ENCODE assay signal across 30 mouse cellular contexts in genomic region chr7:112797526-112798321, GRCm38 (mm10).
A peak's percentile ranks its signal among the peaks of the same experiment; 100 is the strongest.
DNase-seq lines count a peak whose midpoint lies in the region; ATAC-seq and TF ChIP-seq lines count a peak whose summit lies in the region.
"Had no signal": no experiment of that assay in that cellular context is flagged by ENCODE, and none has a peak within 500 bp of the region (broad histone marks: within the 10 kb centered on the region; RNA-seq: fewer than 3 reads in every experiment).

No protein-coding gene starts in this region.

- no peak for ATAC-seq in limb, embryonic 12.5 days (ENCODE audit: insufficient number of reproducible peaks, insufficient read depth, low FRiP score, low TSS enrichment, low read depth)
- ATAC-seq: forebrain, postnatal 0 days; inflammation-experienced regulatory T-cells, adult 6 months had no signal

- H3K27ac ChIP-seq in embryonic fibroblast, embryonic 13.5 days (ENCODE audit: insufficient read depth, low read length), result peak overlapping the region; percentile 69
- H3K27ac ChIP-seq in limb, embryonic 12.5 days, result peak overlapping the region; percentile 66; the same call in 1 of the 2 replicates
- H3K27ac ChIP-seq: forebrain, embryonic 12.5 days; heart, adult 2 months; hindbrain, embryonic 15.5 days; neural tube, embryonic 15.5 days; stomach, embryonic 15.5 days had no signal

- H3K79me2 ChIP-seq in C2C12 (ENCODE audit: control insufficient read depth, insufficient read depth), result peaks cover 97% of the 10 kb centered on the region

- no peak for TF ChIP-seq POLR2A in embryonic fibroblast, embryonic 13.5 days (IDR thresholded peaks at IDR 0.05; ENCODE audit: low read depth, low read length)

- no peaks in the 10 kb centered on the region for H3K9me3 ChIP-seq in limb, embryonic 12.5 days
- H3K9me3 ChIP-seq: forebrain, embryonic 12.5 days; heart, embryonic 12.5 days; hindbrain, embryonic 15.5 days; megakaryocyte, embryonic 14.5 days; neural tube, embryonic 15.5 days; stomach, embryonic 15.5 days had no signal

- H3K4me3 ChIP-seq in C2C12 (ENCODE audit: insufficient read depth, poor library complexity, severe bottlenecking), result no peak overlapping the region
- H3K4me3 ChIP-seq in embryonic fibroblast, embryonic 13.5 days (ENCODE audit: insufficient read depth, low read length), result no peak overlapping the region
- H3K4me3 ChIP-seq in limb, embryonic 12.5 days (replicated peaks), result no peak overlapping the region
- H3K4me3 ChIP-seq: forebrain, embryonic 12.5 days; heart, adult 2 months; heart, embryonic 12.5 days; hindbrain, embryonic 15.5 days; megakaryocyte, embryonic 14.5 days; neural tube, embryonic 15.5 days; stomach, embryonic 15.5 days had no signal

- no peaks in the 10 kb centered on the region for H3K27me3 ChIP-seq in C2C12 (ENCODE audit: control insufficient read depth, insufficient read depth, insufficient read length)
- no peaks in the 10 kb centered on the region; the same call in 1 of the 2 replicates for H3K27me3 ChIP-seq in limb, embryonic 12.5 days
- H3K27me3 ChIP-seq: forebrain, embryonic 12.5 days; heart, embryonic 12.5 days; hindbrain, embryonic 15.5 days; neural tube, embryonic 15.5 days; stomach, embryonic 15.5 days had no signal

- DNase-seq in NIH3T3 (ENCODE audit: low read depth), result peak; percentile 63
- DNase-seq in heart, postnatal 14 days, result no peak
- DNase-seq in cerebellum, adult 11-12 months, result no peak
- DNase-seq in urinary bladder, postnatal 36 days (ENCODE audit: low spot score in 2 of 2), result no peak
- DNase-seq: adrenal gland, adult 2 months; cerebellum, adult 8-10 months; cerebellum, postnatal 25 days; forebrain, postnatal 0 days; gastrocnemius, postnatal 25 days; heart, adult 2 months; kidney, adult 18-20 months; kidney, postnatal 36 days; layer of hippocampus, postnatal 36 days; left cerebral cortex, postnatal 4 days; lung, postnatal 36 days; midbrain, embryonic 14.5 days; retina, postnatal 1 day; right cerebral cortex, postnatal 14 days; thymus, postnatal 14 days had no signal

- no peak overlapping the region for H3ac ChIP-seq in C2C12 (ENCODE audit: control insufficient read depth, insufficient read length, low read depth)

- no peak overlapping the region for H3K9ac ChIP-seq in limb, embryonic 12.5 days (replicated peaks)
- H3K9ac ChIP-seq: forebrain, embryonic 12.5 days; forebrain, postnatal 0 days; heart, embryonic 12.5 days; hindbrain, embryonic 15.5 days; neural tube, embryonic 15.5 days; stomach, embryonic 15.5 days had no signal

- intact Hi-C loops in heart, postnatal 14 days (cut with DNase I), result no loop called here

- peaks cover 29% of the 10 kb centered on the region for H3K4me1 ChIP-seq in embryonic fibroblast, embryonic 13.5 days (ENCODE audit: control insufficient read depth, insufficient read depth, low read length)
- peaks cover 89% of the 10 kb centered on the region for H3K4me1 ChIP-seq in limb, embryonic 12.5 days (replicated peaks)
- H3K4me1 ChIP-seq: megakaryocyte, embryonic 14.5 days had no signal

- H3K36me3 ChIP-seq in C2C12 (ENCODE audit: control insufficient read depth, insufficient read depth), result no peaks in the 10 kb centered on the region
- no peaks in the 10 kb centered on the region for H3K36me3 ChIP-seq in limb, embryonic 12.5 days
- H3K36me3 ChIP-seq: forebrain, embryonic 12.5 days; heart, embryonic 12.5 days; hindbrain, embryonic 15.5 days; neural tube, embryonic 15.5 days; stomach, embryonic 15.5 days had no signal

- 61% methylated on average over 8 of the region's 8 CpGs for WGBS in limb, embryonic 12.5 days

- TF ChIP-seq CTCF in C2C12 (IDR thresholded peaks at IDR 0.05; ENCODE audit: control insufficient read depth, insufficient read depth, insufficient read length), result no peak
- no peak for TF ChIP-seq CTCF in embryonic fibroblast, embryonic 13.5 days (IDR thresholded peaks at IDR 0.05; ENCODE audit: borderline replicate concordance, insufficient read depth, low read length)

- peaks cover 60% of the 10 kb centered on the region for H3K79me3 ChIP-seq in C2C12 (ENCODE audit: low read depth)

- no peak overlapping the region for H3K4me2 ChIP-seq in limb, embryonic 12.5 days
- H3K4me2 ChIP-seq: forebrain, embryonic 12.5 days; heart, embryonic 12.5 days; hindbrain, embryonic 15.5 days; liver, embryonic 11.5 days; neural tube, embryonic 15.5 days; stomach, embryonic 15.5 days had no signal

TF ChIP-seq in C2C12, 6 proteins besides CTCF, POLR2A, EP300 and RAD21:
- TF ChIP-seq MAX (IDR thresholded peaks at IDR 0.05) (peak; percentile 60), USF1 (IDR thresholded peaks at IDR 0.05; ENCODE audit: low read depth) (no peak), CEBPB (IDR thresholded peaks at IDR 0.05; ENCODE audit: low read depth) (peak; percentile 67), MYOD1 (IDR thresholded peaks at IDR 0.05; ENCODE audit: control insufficient read depth, insufficient read length, low read depth) (peak; percentile 27), FOSL1 (IDR thresholded peaks at IDR 0.05; ENCODE audit: insufficient read depth, low read length, poor library complexity, severe bottlenecking) (no peak), MYOG (IDR thresholded peaks at IDR 0.05; ENCODE audit: control insufficient read depth, extremely low read depth, insufficient read length) (no peak)
